Mouse (Mus musculus): ENCODE results near the gene Otos.

Gene Otos

DNA sequence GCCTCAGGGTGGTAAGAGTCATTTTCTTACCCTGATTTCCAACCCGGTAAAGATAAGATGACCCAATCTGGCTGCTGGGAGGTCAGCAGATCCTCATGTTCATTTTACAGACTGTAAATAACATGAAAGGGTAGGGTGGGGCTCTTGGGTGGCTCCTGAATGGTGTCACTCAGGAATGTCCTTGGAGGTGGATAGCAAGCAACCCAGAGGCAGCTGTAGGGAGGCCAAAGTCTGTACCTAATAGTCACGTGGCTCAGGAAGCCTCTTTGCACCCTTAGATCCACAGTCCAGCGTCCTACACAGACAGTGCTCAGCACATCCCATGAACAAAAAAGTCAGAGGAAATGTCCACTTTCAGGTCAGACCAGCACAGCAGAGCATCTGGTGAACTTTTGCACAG lies 52.6 kb downstream of the Otos start:
- no peak for DNase-seq
